Mouse (Mus musculus): Measurements from ENCODE around the gene Uqcr11. TPM values are rescaled to one million over a fixed set of nuclear protein-coding genes. Genes with fewer than 3 reads are reported as not detected.

Uqcr11 gene
- 89.0 TPM for polyA plus RNA-seq (2017; shearing (Covaris generic))

GRCm38 (mm10) chr10:80406684-80407501, at the start of gene Uqcr11:
Gene Uqcr11 (minus strand): TSS chr10:80406830.

DNA sequence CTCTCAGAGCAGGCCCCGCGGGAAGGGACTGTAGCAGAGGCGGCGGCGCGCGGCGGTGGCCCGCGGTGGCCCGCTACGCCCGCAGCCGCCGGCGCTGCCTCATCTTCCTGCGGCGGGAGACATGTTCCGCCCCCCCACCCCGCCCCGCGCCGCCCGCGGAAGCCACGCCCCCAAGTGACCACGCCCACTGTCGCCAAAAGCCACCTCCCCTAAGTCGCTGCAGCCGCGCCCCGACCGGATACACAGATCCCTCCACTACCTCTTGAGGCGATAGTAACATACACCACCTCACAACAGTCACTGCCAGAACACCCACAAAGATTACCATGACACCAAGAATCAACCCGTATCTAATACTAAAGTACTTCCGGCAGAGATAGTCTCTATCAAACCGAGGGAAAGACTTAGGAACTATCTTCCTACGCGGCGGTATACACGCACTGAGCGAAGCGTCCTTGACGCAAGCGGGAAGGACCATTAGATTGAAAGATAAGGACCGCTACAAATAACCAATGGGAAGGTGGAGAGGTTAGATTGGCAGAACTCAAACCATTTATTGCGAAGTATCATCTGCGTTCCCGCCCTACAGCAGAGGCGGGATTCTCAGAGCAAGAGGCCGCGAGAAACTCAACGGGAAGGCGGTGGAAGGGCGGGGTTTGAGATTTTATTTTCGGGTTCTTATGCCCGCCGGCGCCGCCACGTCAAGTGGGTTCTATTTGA, 27.0 kb upstream of the Uqcr11 start, which contains the start of gene Tcf3:
TSS of gene Tcf3 (minus strand) at position 135 of the 720 bp plus-strand sequence.

DNA sequence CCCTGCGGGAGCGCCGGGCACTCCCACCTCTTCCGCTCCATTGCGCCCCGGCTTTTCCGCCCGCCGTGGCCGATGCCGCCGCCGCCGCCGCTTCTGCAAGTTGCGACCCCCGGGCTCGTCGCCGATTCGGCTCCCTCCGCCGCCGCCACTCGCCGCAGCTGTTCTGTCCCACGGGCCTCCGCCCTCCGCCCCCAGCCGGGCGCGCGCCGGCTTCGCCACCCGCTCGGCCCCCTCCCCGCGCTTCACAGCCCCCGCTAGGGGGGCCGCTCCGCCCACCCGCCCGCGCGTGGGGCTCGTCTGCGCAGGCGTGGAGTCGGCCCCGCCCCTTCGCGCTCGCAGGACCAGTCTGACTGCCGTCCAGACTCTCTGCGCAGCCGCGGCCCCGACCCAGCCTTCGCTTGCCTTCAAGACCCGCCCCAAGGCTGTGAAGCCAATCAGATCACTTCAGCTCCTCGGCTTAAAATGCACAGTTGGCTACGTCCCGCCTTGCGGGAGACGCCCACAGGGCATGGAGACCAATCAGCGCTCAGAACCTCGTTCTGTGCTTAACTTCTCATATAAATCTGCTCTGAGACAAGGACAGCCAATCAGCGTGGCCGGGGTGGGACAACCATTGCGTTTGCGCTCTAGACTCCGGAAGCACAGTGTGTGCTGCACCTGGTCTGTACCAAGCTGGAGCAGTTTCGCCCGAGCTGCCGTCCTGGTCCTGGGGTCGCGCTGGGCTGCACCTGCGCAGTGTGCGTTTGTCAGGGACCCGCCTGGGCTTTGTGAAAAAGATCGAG, 7.2 kb downstream of the Uqcr11 start, which contains the start of gene Mbd3:
TSS of gene Mbd3 (minus strand) at position 360 of the 782 bp plus-strand sequence.

DNA sequence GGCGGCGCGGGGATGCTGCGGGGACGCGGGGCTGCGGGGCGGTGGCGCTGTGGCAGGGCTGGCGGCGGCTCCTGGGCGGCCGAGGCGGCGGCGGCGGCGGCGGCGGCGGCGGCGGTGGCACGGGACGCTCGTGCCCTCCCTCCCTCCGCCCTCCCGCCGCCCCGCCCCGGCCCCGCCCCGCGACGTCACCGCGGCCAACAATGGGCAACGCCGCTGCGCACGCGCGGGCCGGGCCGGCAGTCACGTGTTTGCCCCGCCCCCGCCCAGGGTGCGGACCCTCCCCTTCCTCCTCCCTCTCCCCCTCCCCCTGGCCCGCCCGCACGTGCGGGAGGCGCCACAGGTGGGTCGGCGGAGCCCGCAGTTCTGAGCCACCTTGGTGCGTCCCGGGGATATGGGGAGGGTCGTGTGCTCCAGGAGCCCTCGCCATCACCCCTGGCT, 19.1 kb downstream of the Uqcr11 start, which contains the start of gene Mex3d:
TSS of gene Mex3d (minus strand) at position 138 of the 438 bp plus-strand sequence.

GRCm38 (mm10) chr10:80356001-80356682, 50.5 kb downstream of the Uqcr11 start, which contains the start of gene Plk5:
Gene Plk5 (plus strand): TSS chr10:80356459.

Other genes with a start within 250 kb of the Uqcr11 start
- 244 TPM for gene Cirbp, start 240.8 kb downstream of the Uqcr11 start, polyA plus RNA-seq (2017; shearing (Covaris generic))
- gene 1600002K03Rik, start 233.9 kb downstream of the Uqcr11 start, polyA plus RNA-seq (2017; shearing (Covaris generic)): 17.4 TPM
- gene Efna2, start 227.3 kb downstream of the Uqcr11 start, polyA plus RNA-seq (2017; shearing (Covaris generic)): not detected
- gene Mum1, start 180.4 kb downstream of the Uqcr11 start, polyA plus RNA-seq (2017; shearing (Covaris generic)): 75.3 TPM
- gene Ndufs7, start 157.7 kb downstream of the Uqcr11 start, polyA plus RNA-seq (2017; shearing (Covaris generic)): 146 TPM
- 0.39 TPM for gene Gamt, start 145.8 kb downstream of the Uqcr11 start, polyA plus RNA-seq (2017; shearing (Covaris generic))
- gene Dazap1, start 145.3 kb downstream of the Uqcr11 start, polyA plus RNA-seq (2017; shearing (Covaris generic)): 91.1 TPM
- gene Rps15, start 114.4 kb downstream of the Uqcr11 start, polyA plus RNA-seq (2017; shearing (Covaris generic)): 817 TPM
- gene Apc2, start 110.9 kb downstream of the Uqcr11 start, polyA plus RNA-seq (2017; shearing (Covaris generic)): not detected
- 25.5 TPM for gene 2310011J03Rik, start 86.3 kb downstream of the Uqcr11 start, polyA plus RNA-seq (2017; shearing (Covaris generic))
- 4.1 TPM for gene Pcsk4, start 77.3 kb downstream of the Uqcr11 start, polyA plus RNA-seq (2017; shearing (Covaris generic))
- not detected for gene Reep6, start 76.9 kb downstream of the Uqcr11 start, polyA plus RNA-seq (2017; shearing (Covaris generic))
- not detected for gene Adamtsl5, start 58.4 kb downstream of the Uqcr11 start, polyA plus RNA-seq (2017; shearing (Covaris generic))
- gene Plk5, start 50.4 kb downstream of the Uqcr11 start, polyA plus RNA-seq (2017; shearing (Covaris generic)): not detected
- 9.1 TPM for gene Mex3d, start 19.2 kb downstream of the Uqcr11 start, polyA plus RNA-seq (2017; shearing (Covaris generic))
- gene Mbd3, start 7.3 kb downstream of the Uqcr11 start, polyA plus RNA-seq (2017; shearing (Covaris generic)): 96.5 TPM
- gene Tcf3, start 26.8 kb upstream of the Uqcr11 start, polyA plus RNA-seq (2017; shearing (Covaris generic)): 87.3 TPM
- gene Onecut3, start 88.0 kb upstream of the Uqcr11 start, polyA plus RNA-seq (2017; shearing (Covaris generic)): not detected
- not detected for gene Atp8b3, start 132.3 kb upstream of the Uqcr11 start, polyA plus RNA-seq (2017; shearing (Covaris generic))
- 66.8 TPM for gene Rexo1, start 154.7 kb upstream of the Uqcr11 start, polyA plus RNA-seq (2017; shearing (Covaris generic))
- 18.5 TPM for gene Klf16, start 170.5 kb upstream of the Uqcr11 start, polyA plus RNA-seq (2017; shearing (Covaris generic))
- gene Abhd17a, start 183.5 kb upstream of the Uqcr11 start, polyA plus RNA-seq (2017; shearing (Covaris generic)): 90.9 TPM
- gene Scamp4, start 196.0 kb upstream of the Uqcr11 start, polyA plus RNA-seq (2017; shearing (Covaris generic)): 95.7 TPM
- gene Adat3, start 196.1 kb upstream of the Uqcr11 start, polyA plus RNA-seq (2017; shearing (Covaris generic)): 7.5 TPM
- 8.8 TPM for gene Gm49322, start 199.2 kb upstream of the Uqcr11 start, polyA plus RNA-seq (2017; shearing (Covaris generic))
- 322 TPM for gene Csnk1g2, start 216.0 kb upstream of the Uqcr11 start, polyA plus RNA-seq (2017; shearing (Covaris generic))

Data from effector memory CD4-positive, alpha-beta T cell, adult 5 months (primary cell).